Mouse (Mus musculus): ENCODE results near the gene Akt2. TPM values are rescaled to one million over a fixed set of nuclear protein-coding genes. Genes with fewer than 3 reads are reported as not detected.

The Akt2 gene
- total and polyA plus RNA-seq, 3 experiments, result 73.5 to 127 TPM; not detected in 1

DNA sequence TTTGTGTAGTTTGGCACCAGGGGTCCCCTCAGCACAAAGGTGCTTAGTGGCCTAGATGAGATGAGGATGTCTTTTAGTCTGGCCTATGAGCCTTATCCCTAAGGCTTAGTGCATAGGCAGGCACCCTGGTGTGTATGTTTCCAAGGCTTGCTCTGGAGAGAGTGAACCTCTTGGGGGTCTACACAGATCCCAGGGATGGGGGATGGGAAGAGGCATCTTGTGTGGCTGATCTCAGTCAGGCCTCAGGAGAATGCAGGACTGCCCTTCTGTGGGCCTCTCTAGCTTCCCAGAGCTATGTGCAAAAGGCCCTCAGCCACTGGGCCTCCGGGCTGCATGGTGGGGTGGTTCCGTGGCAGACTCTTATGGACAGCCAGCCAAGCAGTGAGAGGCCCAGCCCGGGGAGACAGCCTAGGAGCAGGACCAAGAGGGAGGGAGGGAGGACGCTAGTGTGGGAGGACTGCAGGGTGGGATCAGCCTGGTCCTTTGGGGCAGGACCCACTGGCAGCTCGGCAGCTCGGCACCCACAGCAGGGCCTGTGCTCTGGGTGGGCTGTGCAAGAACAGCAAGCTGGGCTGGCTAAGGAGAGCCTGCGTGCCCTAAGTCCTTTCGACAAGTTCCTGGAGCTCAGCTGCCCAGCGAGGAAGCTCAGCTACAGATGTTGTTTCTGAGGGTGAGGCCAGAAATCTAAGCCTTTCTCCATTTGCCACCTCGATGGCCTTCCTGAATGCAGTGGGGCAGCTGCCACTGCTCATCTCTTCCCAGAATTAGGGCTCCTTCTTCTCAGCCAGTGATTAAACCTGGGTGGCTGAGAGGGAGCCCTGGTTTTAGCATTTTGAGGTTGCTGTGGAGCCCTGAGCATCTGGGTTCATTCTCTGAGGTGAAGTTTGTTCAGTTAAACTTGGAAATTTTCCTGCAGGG lies 5.5 kb downstream of the Akt2 start:
- TF ChIP-seq BHLHE40 (IDR thresholded peaks at IDR 0.05; ENCODE audit: borderline replicate concordance, low read depth, low read length) (no peak), TCF12 (IDR thresholded peaks at IDR 0.05; ENCODE audit: low read depth, low read length) (no peak), MYC (IDR thresholded peaks at IDR 0.05; ENCODE audit: low read depth, low read length) (no peak), POLR2AphosphoS5 (IDR thresholded peaks at IDR 0.05; ENCODE audit: borderline replicate concordance, low read depth, low read length) (no peak), RAD21 (IDR thresholded peaks at IDR 0.05; ENCODE audit: low read depth, low read length) (no peak), GATA1 (IDR thresholded peaks at IDR 0.05; ENCODE audit: low read depth, low read length) (no peak), JUND (IDR thresholded peaks at IDR 0.05; ENCODE audit: low read depth, low read length) (no peak), MAX (IDR thresholded peaks at IDR 0.05; ENCODE audit: low read length) (no peak), MXI1 (IDR thresholded peaks at IDR 0.05; ENCODE audit: low read depth, low read length) (no peak), CTCF (IDR thresholded peaks at IDR 0.05 in 2 of 3, conservative IDR thresholded peaks at IDR 0.05 in 1 of 3; ENCODE audit: control insufficient read depth in 1 of 3, insufficient read depth in 1 of 3, low read depth in 2 of 3, low read length in 3 of 3, poor library complexity in 1 of 3, severe bottlenecking in 1 of 3) (no peak)
- no peak for DNase-seq (ENCODE audit: low read depth, low spot score)
- H3K36me3 ChIP-seq (ENCODE audit: control insufficient read depth in 1 of 2, insufficient read depth in 2 of 2, low read length in 2 of 2), result peaks cover 0 to 6% of the 10 kb centered on the region in 2 experiments; a peak in 1 of 4 replicates
- no peaks in the 10 kb centered on the region for H3K9me3 ChIP-seq (replicated peaks; ENCODE audit: insufficient read depth, low read length)
- H3K9ac ChIP-seq (ENCODE audit: control insufficient read depth, low read depth, low read length, poor library complexity, severe bottlenecking), result no peak overlapping the region
- no peak overlapping the region for H3K27ac ChIP-seq (ENCODE audit: control insufficient read depth, low read depth, low read length)
- H3K27me3 ChIP-seq (ENCODE audit: control insufficient read depth in 1 of 2, insufficient read depth in 2 of 2, low read length in 2 of 2), result no peaks in the 10 kb centered on the region
- no peak overlapping the region for H3K4me3 ChIP-seq (ENCODE audit: control insufficient read depth in 1 of 2, insufficient read depth in 1 of 2, low read depth in 2 of 2, low read length in 2 of 2)
- H3K79me2 ChIP-seq (ENCODE audit: control insufficient read depth, insufficient read depth, low read length, poor library complexity), result peaks cover 85% of the 10 kb centered on the region
- H3K4me1 ChIP-seq (ENCODE audit: control insufficient read depth in 1 of 2, insufficient read depth in 2 of 2, low read length in 2 of 2), result peaks cover 0 to 15% of the 10 kb centered on the region in 2 experiments; a peak in 2 of 4 replicates

DNA sequence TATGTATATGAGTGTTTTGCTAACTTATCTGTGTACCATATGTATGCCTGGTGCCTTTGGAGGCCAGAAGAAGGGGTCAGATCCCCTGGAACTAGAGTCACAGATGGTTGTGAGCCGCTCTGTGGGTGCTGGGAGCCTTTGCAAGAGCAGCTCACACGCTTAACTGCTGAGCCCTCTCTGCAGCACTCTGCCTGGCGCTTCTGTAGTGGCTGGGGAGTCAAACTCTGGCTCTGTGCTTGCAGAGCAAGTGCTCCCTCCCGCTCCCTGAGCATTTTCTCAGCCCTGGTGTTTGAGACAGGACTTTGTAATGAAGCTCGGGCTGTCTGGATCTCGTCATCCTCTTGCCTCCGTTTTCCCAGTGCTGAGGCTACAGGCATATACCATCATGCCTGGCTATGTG lies 6.7 kb downstream of the Akt2 start:
- H3K36me3 ChIP-seq (ENCODE audit: control insufficient read depth in 1 of 2, insufficient read depth in 2 of 2, low read length in 2 of 2), result peaks cover 0 to 4% of the 10 kb centered on the region in 2 experiments; a peak in 2 of 4 replicates
- H3K27ac ChIP-seq (ENCODE audit: control insufficient read depth, low read depth, low read length), result no peak overlapping the region
- TF ChIP-seq E2F4 (IDR thresholded peaks at IDR 0.05; ENCODE audit: borderline replicate concordance, low read depth, low read length) (no peak), POLR2A (IDR thresholded peaks at IDR 0.05; ENCODE audit: control insufficient read depth in 1 of 2, insufficient read depth in 1 of 2, low read depth in 1 of 2, low read length in 2 of 2, poor library complexity in 1 of 2) (no peak), MXI1 (IDR thresholded peaks at IDR 0.05; ENCODE audit: low read depth, low read length) (no peak)
- H3K4me3 ChIP-seq (ENCODE audit: control insufficient read depth in 1 of 2, insufficient read depth in 1 of 2, low read depth in 2 of 2, low read length in 2 of 2), result no peak overlapping the region
- peaks cover 76% of the 10 kb centered on the region for H3K79me2 ChIP-seq (ENCODE audit: control insufficient read depth, insufficient read depth, low read length, poor library complexity)
- H3K27me3 ChIP-seq (ENCODE audit: control insufficient read depth in 1 of 2, insufficient read depth in 2 of 2, low read length in 2 of 2), result no peaks in the 10 kb centered on the region
- no peaks in the 10 kb centered on the region for H3K9me3 ChIP-seq (replicated peaks; ENCODE audit: insufficient read depth, low read length)
- no peak for DNase-seq (ENCODE audit: low read depth, low spot score)
- H3K4me1 ChIP-seq (ENCODE audit: control insufficient read depth in 1 of 2, insufficient read depth in 2 of 2, low read length in 2 of 2), result peaks cover 0 to 11% of the 10 kb centered on the region in 2 experiments; a peak in 1 of 4 replicates
- H3K9ac ChIP-seq (ENCODE audit: control insufficient read depth, low read depth, low read length, poor library complexity, severe bottlenecking), result no peak overlapping the region

DNA sequence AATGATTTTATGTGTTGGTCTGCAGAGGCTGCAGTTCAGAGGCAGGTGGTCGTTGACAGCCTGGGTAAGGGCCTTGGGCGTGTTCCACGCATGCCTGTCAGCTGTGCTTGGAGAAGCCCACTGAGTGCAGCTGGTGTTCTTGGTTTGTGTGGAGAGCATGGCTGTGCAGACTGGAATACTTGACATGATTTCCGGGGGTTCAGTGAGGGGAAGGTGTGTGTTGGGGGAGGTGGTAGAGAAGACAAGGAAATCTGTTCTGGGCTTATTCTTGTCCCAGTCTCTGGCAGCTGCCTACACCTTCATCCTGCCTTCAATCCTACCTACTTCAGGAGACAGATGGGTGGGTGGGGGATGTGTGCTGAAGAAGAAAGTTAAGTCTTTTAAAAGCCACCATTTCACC lies 10.3 kb downstream of the Akt2 start:
- no peak for DNase-seq (ENCODE audit: low read depth, low spot score)
- no peak overlapping the region for H3K27ac ChIP-seq (ENCODE audit: control insufficient read depth, low read depth, low read length)
- peaks cover 46% of the 10 kb centered on the region for H3K79me2 ChIP-seq (ENCODE audit: control insufficient read depth, insufficient read depth, low read length, poor library complexity)
- no peak overlapping the region for H3K4me3 ChIP-seq (ENCODE audit: control insufficient read depth in 1 of 2, insufficient read depth in 1 of 2, low read depth in 2 of 2, low read length in 2 of 2)
- no peak overlapping the region for H3K9ac ChIP-seq (ENCODE audit: control insufficient read depth, low read depth, low read length, poor library complexity, severe bottlenecking)
- no peaks in the 10 kb centered on the region for H3K4me1 ChIP-seq (ENCODE audit: control insufficient read depth in 1 of 2, insufficient read depth in 2 of 2, low read length in 2 of 2)
- H3K9me3 ChIP-seq (replicated peaks; ENCODE audit: insufficient read depth, low read length), result no peaks in the 10 kb centered on the region
- H3K36me3 ChIP-seq (ENCODE audit: control insufficient read depth in 1 of 2, insufficient read depth in 2 of 2, low read length in 2 of 2), result peaks cover 0 to 2% of the 10 kb centered on the region in 2 experiments; a peak in 2 of 4 replicates
- H3K27me3 ChIP-seq (ENCODE audit: control insufficient read depth in 1 of 2, insufficient read depth in 2 of 2, low read length in 2 of 2), result no peaks in the 10 kb centered on the region
- no peak for TF ChIP-seq ELF1 (IDR thresholded peaks at IDR 0.05; ENCODE audit: low read depth, low read length)
- TF ChIP-seq CTCF (IDR thresholded peaks at IDR 0.05 in 2 of 3, conservative IDR thresholded peaks at IDR 0.05 in 1 of 3; ENCODE audit: control insufficient read depth in 1 of 3, insufficient read depth in 1 of 3, low read depth in 2 of 3, low read length in 3 of 3, poor library complexity in 1 of 3, severe bottlenecking in 1 of 3), result no peak
- no peak for TF ChIP-seq BHLHE40 (IDR thresholded peaks at IDR 0.05; ENCODE audit: borderline replicate concordance, low read depth, low read length)
- no peak for TF ChIP-seq RCOR1 (IDR thresholded peaks at IDR 0.05; ENCODE audit: low read depth, low read length)
- TF ChIP-seq KAT2A (conservative IDR thresholded peaks at IDR 0.05; ENCODE audit: low read depth, low read length), result no peak
- no peak for TF ChIP-seq POLR2AphosphoS5 (IDR thresholded peaks at IDR 0.05; ENCODE audit: borderline replicate concordance, low read depth, low read length)
- TF ChIP-seq TCF12 (IDR thresholded peaks at IDR 0.05; ENCODE audit: low read depth, low read length), result no peak
- no peak for TF ChIP-seq POLR2A (IDR thresholded peaks at IDR 0.05; ENCODE audit: control insufficient read depth in 1 of 2, insufficient read depth in 1 of 2, low read depth in 1 of 2, low read length in 2 of 2, poor library complexity in 1 of 2)
